Mouse (Mus musculus) cerebellum, adult 2 months (tissue): Measurements from ENCODE around the gene Farsb.

Experiments used
- CTCF ChIP-seq: fragments of 200-500 bp; IDR thresholded peaks from 2 replicates; pipeline ENCODE4 v1.5.1; 2011; ENCODE audit warnings: low read depth, mild to moderate bottlenecking, control low read depth, low read length, moderate library complexity, borderline replicate concordance; ENCODE audit not compliant: insufficient read depth
- POLR2A ChIP-seq: fragments of 200-500 bp; IDR thresholded peaks from 2 replicates; pipeline ENCODE4 v1.6.1; 2011; ENCODE audit warnings: low read length, control low read depth, borderline replicate concordance; ENCODE audit not compliant: insufficient read depth

DNA sequence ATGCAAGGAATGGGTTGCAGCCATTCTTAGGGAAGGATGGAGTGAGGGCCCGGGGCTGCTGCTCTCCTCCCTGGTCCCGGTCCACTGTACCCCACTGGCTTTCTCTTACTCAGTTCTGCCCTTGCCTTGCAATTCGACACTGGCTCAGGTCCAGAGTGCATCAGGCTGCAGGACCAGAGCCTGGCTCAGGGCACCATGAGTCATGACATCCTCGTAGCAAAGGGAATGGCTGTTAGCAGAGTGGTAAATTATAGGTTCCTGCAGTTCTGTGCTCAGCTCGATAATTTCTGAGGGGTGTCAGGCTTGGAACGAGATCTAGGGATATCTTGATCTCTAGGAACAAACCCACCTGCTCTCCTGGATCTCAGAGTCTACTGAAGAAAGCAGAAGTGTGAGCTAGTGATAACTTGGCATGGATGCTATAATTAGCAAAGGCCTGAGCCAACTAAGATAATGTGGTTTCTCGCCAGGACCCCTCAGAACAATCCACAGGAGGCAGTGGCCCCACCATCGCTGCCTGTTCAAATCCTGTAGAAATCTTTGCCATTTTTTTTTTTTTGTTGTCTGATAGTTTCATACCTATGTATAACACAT lies 92.3 kb downstream of the Farsb start:
- no peak for TF ChIP-seq POLR2A
- TF ChIP-seq CTCF = 0 out of 2 replicates have a peak, but pooled peaks have one; percentile 2
